Mouse (Mus musculus): ENCODE data around the gene Exoc3l4. TPM values are rescaled to one million over a fixed set of nuclear protein-coding genes. Genes with fewer than 3 reads are reported as not detected.

The Exoc3l4 gene
- polyA plus RNA-seq, 1 experiment from 2014 or later: 11.3 TPM

DNA sequence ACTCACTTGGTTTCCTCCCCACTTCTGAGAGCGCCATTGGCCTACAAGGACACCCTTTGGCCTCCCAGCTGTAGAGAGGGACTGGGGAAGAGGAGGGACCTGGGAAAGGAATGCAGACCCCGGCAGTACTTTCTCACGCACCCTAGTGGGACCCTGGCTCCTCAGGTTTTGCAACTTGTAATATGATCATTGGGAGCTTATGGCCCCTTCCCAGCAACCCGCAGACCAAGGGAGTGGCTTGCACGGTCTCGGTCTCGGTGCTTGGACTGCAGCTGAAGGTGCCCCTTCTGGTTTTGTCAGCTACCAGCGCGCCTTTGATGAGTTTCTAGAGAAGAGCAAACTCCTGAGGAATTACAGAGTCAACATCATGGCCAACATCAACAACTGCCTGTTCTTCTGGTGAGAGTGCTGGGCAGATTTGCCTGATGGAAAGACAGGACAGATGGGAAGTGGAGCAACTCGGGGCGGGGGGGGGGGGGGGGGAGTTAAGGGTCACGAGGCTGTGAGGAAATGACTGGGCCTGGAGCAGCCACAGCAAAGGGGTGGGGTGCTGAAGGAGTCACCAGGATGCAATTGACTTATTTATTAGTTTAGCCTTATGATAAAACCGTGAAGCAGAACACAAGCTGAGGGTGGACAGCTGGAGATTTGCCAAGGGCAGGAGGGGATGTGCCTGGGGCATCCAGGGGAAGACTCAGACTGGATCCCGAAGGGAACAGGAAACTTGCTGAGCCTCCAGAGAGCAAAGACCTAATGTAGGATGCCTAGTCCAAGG lies 32.3 kb downstream of the Exoc3l4 start:
- Histone ChIP-seq H3K9me3 (replicated peaks; ENCODE audit: control insufficient read depth, low read length) (no peaks in the 10 kb centered on the region), H3K27me3 (ENCODE audit: control insufficient read depth, insufficient read depth, low read length) (peaks cover 70% of the 10 kb centered on the region), H3K36me3 (ENCODE audit: control insufficient read depth, insufficient read depth, low read length) (no peaks in the 10 kb centered on the region), H3K4me3 (ENCODE audit: low read depth, low read length) (no peak overlapping the region), H3K9ac (ENCODE audit: low read depth, low read length) (no peak overlapping the region), H3K27ac (ENCODE audit: low read depth, low read length) (no peak overlapping the region), H3K4me1 (ENCODE audit: control insufficient read depth, insufficient read depth, low read length) (peaks cover 38% of the 10 kb centered on the region), H3K4me2 (no peak overlapping the region; the same call in 1 of the 2 replicates)
- ATAC-seq (replicated peaks; ENCODE audit: insufficient number of reproducible peaks, low FRiP score, low TSS enrichment): no peak
- 34% methylated on average over 13 of the region's 14 CpGs for WGBS (ENCODE audit: insufficient replicate concordance)

DNA sequence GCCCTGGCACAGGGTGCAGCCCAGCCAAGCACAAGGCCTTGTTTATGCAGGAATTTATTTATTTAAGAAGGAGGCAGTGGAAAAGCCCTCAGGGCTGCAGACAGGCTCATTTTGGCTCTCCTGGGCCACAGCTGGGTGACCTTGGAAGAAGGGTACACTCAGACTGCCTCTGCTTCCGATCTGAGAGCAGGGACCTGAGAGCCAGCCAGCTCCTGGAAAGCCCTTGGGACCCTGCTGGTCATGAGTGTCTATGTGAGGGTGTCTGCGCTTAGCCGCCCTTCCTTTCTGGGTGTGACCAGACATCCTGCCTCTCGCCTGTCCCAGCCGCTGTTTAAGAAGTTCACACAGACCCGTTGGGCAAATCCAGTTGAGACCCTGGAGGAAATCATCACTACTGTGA lies 33.5 kb downstream of the Exoc3l4 start:
- Histone ChIP-seq H3K9me3 (replicated peaks; ENCODE audit: control insufficient read depth, low read length) (no peaks in the 10 kb centered on the region), H3K27me3 (ENCODE audit: control insufficient read depth, insufficient read depth, low read length) (peaks cover 57% of the 10 kb centered on the region), H3K4me3 (ENCODE audit: low read depth, low read length) (no peak overlapping the region), H3K36me3 (ENCODE audit: control insufficient read depth, insufficient read depth, low read length) (no peaks in the 10 kb centered on the region), H3K9ac (ENCODE audit: low read depth, low read length) (no peak overlapping the region), H3K27ac (ENCODE audit: low read depth, low read length) (no peak overlapping the region), H3K4me1 (ENCODE audit: control insufficient read depth, insufficient read depth, low read length) (peaks cover 41% of the 10 kb centered on the region), H3K4me2 (no peak overlapping the region)
- WGBS (ENCODE audit: insufficient replicate concordance): 39% methylated on average over 6 of the region's 6 CpGs
- ATAC-seq (replicated peaks; ENCODE audit: insufficient number of reproducible peaks, low FRiP score, low TSS enrichment): no peak

GRCm38 (mm10) chr12:111451561-111451960 lies 34.7 kb downstream of the Exoc3l4 start:
- Histone ChIP-seq H3K4me2 (no peak overlapping the region), H3K27ac (ENCODE audit: low read depth, low read length) (no peak overlapping the region), H3K4me3 (ENCODE audit: low read depth, low read length) (no peak overlapping the region), H3K4me1 (ENCODE audit: control insufficient read depth, insufficient read depth, low read length) (peaks cover 39% of the 10 kb centered on the region), H3K9me3 (replicated peaks; ENCODE audit: control insufficient read depth, low read length) (no peaks in the 10 kb centered on the region), H3K9ac (ENCODE audit: low read depth, low read length) (no peak overlapping the region), H3K36me3 (ENCODE audit: control insufficient read depth, insufficient read depth, low read length) (no peaks in the 10 kb centered on the region), H3K27me3 (ENCODE audit: control insufficient read depth, insufficient read depth, low read length) (peaks cover 50% of the 10 kb centered on the region)
- WGBS (ENCODE audit: insufficient replicate concordance): 82% methylated on average over 7 of the region's 7 CpGs
- ATAC-seq (replicated peaks; ENCODE audit: insufficient number of reproducible peaks, low FRiP score, low TSS enrichment): no peak

- Histone ChIP-seq H3K9me3 (replicated peaks; ENCODE audit: control insufficient read depth, low read length) (no peaks in the 10 kb centered on the region), H3K4me3 (ENCODE audit: low read depth, low read length) (no peak overlapping the region), H3K27ac (ENCODE audit: low read depth, low read length) (no peak overlapping the region), H3K4me2 (no peak overlapping the region), H3K27me3 (ENCODE audit: control insufficient read depth, insufficient read depth, low read length) (peaks cover 30% of the 10 kb centered on the region), H3K9ac (ENCODE audit: low read depth, low read length) (no peak overlapping the region), H3K4me1 (ENCODE audit: control insufficient read depth, insufficient read depth, low read length) (peaks cover 23% of the 10 kb centered on the region), H3K36me3 (ENCODE audit: control insufficient read depth, insufficient read depth, low read length) (no peaks in the 10 kb centered on the region)
- WGBS (ENCODE audit: insufficient replicate concordance): 22% methylated on average over 4 of the region's 4 CpGs
- no peak for ATAC-seq (replicated peaks; ENCODE audit: insufficient number of reproducible peaks, low FRiP score, low TSS enrichment)
Observed at GRCm38 (mm10) chr12:111454021-111454420, 37.2 kb downstream of the Exoc3l4 start.

GRCm38 (mm10) chr12:111454543-111455280 lies 37.9 kb downstream of the Exoc3l4 start:
- Histone ChIP-seq H3K9me3 (replicated peaks; ENCODE audit: control insufficient read depth, low read length) (no peaks in the 10 kb centered on the region), H3K27ac (ENCODE audit: low read depth, low read length) (no peak overlapping the region), H3K9ac (ENCODE audit: low read depth, low read length) (no peak overlapping the region), H3K27me3 (ENCODE audit: control insufficient read depth, insufficient read depth, low read length) (peaks cover 27% of the 10 kb centered on the region), H3K4me1 (ENCODE audit: control insufficient read depth, insufficient read depth, low read length) (peaks cover 19% of the 10 kb centered on the region), H3K4me2 (no peak overlapping the region), H3K4me3 (ENCODE audit: low read depth, low read length) (no peak overlapping the region), H3K36me3 (ENCODE audit: control insufficient read depth, insufficient read depth, low read length) (no peaks in the 10 kb centered on the region)
- WGBS (ENCODE audit: insufficient replicate concordance): 59% methylated on average over 10 of the region's 10 CpGs
- no peak for ATAC-seq (replicated peaks; ENCODE audit: insufficient number of reproducible peaks, low FRiP score, low TSS enrichment)

- no peak for ATAC-seq (replicated peaks; ENCODE audit: insufficient number of reproducible peaks, low FRiP score, low TSS enrichment)
Observed at GRCm38 (mm10) chr12:111455311-111455846, 38.6 kb downstream of the Exoc3l4 start.

GRCm38 (mm10) chr12:111455860-111456259 lies 39.0 kb downstream of the Exoc3l4 start:
- H3K4me3 ChIP-seq (ENCODE audit: low read depth, low read length): no peak overlapping the region
- H3K36me3 ChIP-seq (ENCODE audit: control insufficient read depth, insufficient read depth, low read length): no peaks in the 10 kb centered on the region
- peaks cover 20% of the 10 kb centered on the region; the same call in 1 of the 2 replicates for H3K27me3 ChIP-seq (ENCODE audit: control insufficient read depth, insufficient read depth, low read length)
- WGBS (ENCODE audit: insufficient replicate concordance): 49% methylated on average over 8 of the region's 8 CpGs
- no peak overlapping the region for H3K4me2 ChIP-seq
- peak overlapping the region; percentile 24; the same call in 1 of the 2 replicates for H3K9ac ChIP-seq (ENCODE audit: low read depth, low read length)
- no peaks in the 10 kb centered on the region for H3K9me3 ChIP-seq (replicated peaks; ENCODE audit: control insufficient read depth, low read length)
- no peak for ATAC-seq (replicated peaks; ENCODE audit: insufficient number of reproducible peaks, low FRiP score, low TSS enrichment)
- H3K27ac ChIP-seq (ENCODE audit: low read depth, low read length): no peak overlapping the region
- H3K4me1 ChIP-seq (ENCODE audit: control insufficient read depth, insufficient read depth, low read length): peaks cover 12% of the 10 kb centered on the region

More at GRCm38 (mm10) chr12:111455311-111455846, 38.6 kb downstream of the Exoc3l4 start:
- H3K9me3 ChIP-seq (replicated peaks; ENCODE audit: control insufficient read depth, low read length): no peaks in the 10 kb centered on the region
- no peaks in the 10 kb centered on the region for H3K36me3 ChIP-seq (ENCODE audit: control insufficient read depth, insufficient read depth, low read length)
- no peak overlapping the region for H3K27ac ChIP-seq (ENCODE audit: low read depth, low read length)
- peak overlapping the region; percentile 24; the same call in 1 of the 2 replicates for H3K9ac ChIP-seq (ENCODE audit: low read depth, low read length)
- H3K4me2 ChIP-seq: no peak overlapping the region
- H3K4me1 ChIP-seq (ENCODE audit: control insufficient read depth, insufficient read depth, low read length): peaks cover 12% of the 10 kb centered on the region
- WGBS (ENCODE audit: insufficient replicate concordance): 54% methylated on average over 12 of the region's 12 CpGs
- H3K4me3 ChIP-seq (ENCODE audit: low read depth, low read length): no peak overlapping the region
- peaks cover 24% of the 10 kb centered on the region; the same call in 1 of the 2 replicates for H3K27me3 ChIP-seq (ENCODE audit: control insufficient read depth, insufficient read depth, low read length)

GRCm38 (mm10) chr12:111457742-111458141 lies 40.9 kb downstream of the Exoc3l4 start:
- H3K27me3 ChIP-seq (ENCODE audit: control insufficient read depth, insufficient read depth, low read length): peaks cover 11% of the 10 kb centered on the region; the same call in 1 of the 2 replicates
- H3K27ac ChIP-seq (ENCODE audit: low read depth, low read length): no peak overlapping the region
- H3K4me1 ChIP-seq (ENCODE audit: control insufficient read depth, insufficient read depth, low read length): peaks cover 21% of the 10 kb centered on the region
- H3K4me3 ChIP-seq (ENCODE audit: low read depth, low read length): no peak overlapping the region
- H3K9ac ChIP-seq (ENCODE audit: low read depth, low read length): no peak overlapping the region
- H3K9me3 ChIP-seq (replicated peaks; ENCODE audit: control insufficient read depth, low read length): no peaks in the 10 kb centered on the region
- no peak overlapping the region for H3K4me2 ChIP-seq
- 79% methylated on average over 1 of the region's 1 CpGs for WGBS (ENCODE audit: insufficient replicate concordance)
- ATAC-seq (replicated peaks; ENCODE audit: insufficient number of reproducible peaks, low FRiP score, low TSS enrichment): no peak
- H3K36me3 ChIP-seq (ENCODE audit: control insufficient read depth, insufficient read depth, low read length): no peaks in the 10 kb centered on the region

Measured in heart, embryonic 11.5 days (tissue).